Mouse (Mus musculus): ENCODE data around the gene Olfr901.

DNA sequence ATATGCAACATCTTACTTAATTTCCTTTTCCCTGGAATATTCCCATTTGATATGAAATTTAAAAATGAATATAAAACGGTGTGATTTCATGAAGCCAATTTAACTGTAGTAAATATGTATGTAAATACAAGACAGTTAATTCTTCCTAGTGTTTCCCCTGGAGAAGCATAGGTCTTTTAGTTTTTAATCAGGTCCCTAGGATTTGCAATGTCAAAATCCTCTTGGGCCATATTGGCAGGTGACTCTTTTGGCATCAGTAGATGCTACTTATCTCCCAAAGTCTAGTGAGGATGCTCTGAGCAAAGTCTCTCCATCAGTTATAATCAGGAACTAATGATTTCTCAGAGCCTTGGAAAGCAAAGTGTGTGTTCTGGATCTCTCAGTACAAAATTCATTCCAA lies at the start of gene Olfr901:
- TF ChIP-seq CTCF (IDR thresholded peaks at IDR 0.05; ENCODE audit: low read depth) (no peak), EP300 (optimal IDR thresholded peaks at IDR 0.05) (no peak)

All from stomach, postnatal 0 days (tissue).